Mouse (Mus musculus): ENCODE measurements at regions not wholly inside any gene's neighbourhood (a gene's known extent, or its start where the extent isn't known, plus 50 kb on each side); places are given as distances from the start of the nearest gene placed in this dataset.
A peak's percentile ranks its signal among the peaks of the same experiment; 100 is the strongest.

- no peak for DNase-seq (ENCODE audit: low spot score)
- 57% methylated on average over 1 of the region's 1 CpGs for WGBS
- Histone ChIP-seq H3K9ac (ENCODE audit: low read depth, low read length, severe bottlenecking) (no peak overlapping the region), H3K27me3 (ENCODE audit: control insufficient read depth, insufficient read depth, low read length) (no peaks in the 10 kb centered on the region), H3K4me1 (ENCODE audit: control insufficient read depth, insufficient read depth, low read length) (no peaks in the 10 kb centered on the region), H3K4me2 (replicated peaks; ENCODE audit: low read depth, low read length, severe bottlenecking) (no peak overlapping the region), H3K4me3 (replicated peaks; ENCODE audit: low read length) (no peak overlapping the region), H3K36me3 (ENCODE audit: control insufficient read depth, insufficient read depth, low read length) (no peaks in the 10 kb centered on the region), H3K9me3 (ENCODE audit: control insufficient read depth, low read length) (no peaks in the 10 kb centered on the region), H3K27ac (replicated peaks; ENCODE audit: low read depth, low read length) (no peak overlapping the region)
- ATAC-seq (ENCODE audit: low FRiP score, low read depth): no peak
- no peak for TF ChIP-seq POLR2A (IDR thresholded peaks at IDR 0.05; ENCODE audit: borderline replicate concordance, extremely low read depth, insufficient read depth, insufficient read length)
Measured at GRCm38 (mm10) chr17:16629854-16630253, 434.1 kb upstream of the Zfp960 start.

GRCm38 (mm10) chr17:16633426-16633825 is 430.5 kb upstream of the Zfp960 start:
- H3K4me1 ChIP-seq (ENCODE audit: control insufficient read depth, insufficient read depth, low read length): no peaks in the 10 kb centered on the region
- H3K4me2 ChIP-seq (replicated peaks; ENCODE audit: low read depth, low read length, severe bottlenecking): no peak overlapping the region
- TF ChIP-seq POLR2A (IDR thresholded peaks at IDR 0.05; ENCODE audit: borderline replicate concordance, extremely low read depth, insufficient read depth, insufficient read length): no peak
- no peak overlapping the region for H3K9ac ChIP-seq (ENCODE audit: low read depth, low read length, severe bottlenecking)
- H3K36me3 ChIP-seq (ENCODE audit: control insufficient read depth, insufficient read depth, low read length): no peaks in the 10 kb centered on the region
- H3K4me3 ChIP-seq (replicated peaks; ENCODE audit: low read length): no peak overlapping the region
- no peaks in the 10 kb centered on the region for H3K9me3 ChIP-seq (ENCODE audit: control insufficient read depth, low read length)
- no peak for ATAC-seq (ENCODE audit: low FRiP score, low read depth)
- no peak for DNase-seq (ENCODE audit: low spot score)
- no peaks in the 10 kb centered on the region for H3K27me3 ChIP-seq (ENCODE audit: control insufficient read depth, insufficient read depth, low read length)
- H3K27ac ChIP-seq (replicated peaks; ENCODE audit: low read depth, low read length): no peak overlapping the region

- H3K4me3 ChIP-seq (replicated peaks; ENCODE audit: low read length): no peak overlapping the region
- no peak for TF ChIP-seq POLR2A (IDR thresholded peaks at IDR 0.05; ENCODE audit: borderline replicate concordance, extremely low read depth, insufficient read depth, insufficient read length)
- H3K4me2 ChIP-seq (replicated peaks; ENCODE audit: low read depth, low read length, severe bottlenecking): no peak overlapping the region
- no peaks in the 10 kb centered on the region for H3K36me3 ChIP-seq (ENCODE audit: control insufficient read depth, insufficient read depth, low read length)
- no peaks in the 10 kb centered on the region for H3K9me3 ChIP-seq (ENCODE audit: control insufficient read depth, low read length)
- ATAC-seq (ENCODE audit: low FRiP score, low read depth) (no peak), DNase-seq (ENCODE audit: low spot score) (no peak)
- H3K27me3 ChIP-seq (ENCODE audit: control insufficient read depth, insufficient read depth, low read length): no peaks in the 10 kb centered on the region
- no peak overlapping the region for H3K9ac ChIP-seq (ENCODE audit: low read depth, low read length, severe bottlenecking)
- H3K27ac ChIP-seq (replicated peaks; ENCODE audit: low read depth, low read length): no peak overlapping the region
- no peaks in the 10 kb centered on the region for H3K4me1 ChIP-seq (ENCODE audit: control insufficient read depth, insufficient read depth, low read length)
Measured at GRCm38 (mm10) chr17:16637463-16637862, 426.4 kb upstream of the Zfp960 start.

GRCm38 (mm10) chr17:16647942-16648341 is 416.0 kb upstream of the Zfp960 start:
- H3K9me3 ChIP-seq (ENCODE audit: control insufficient read depth, low read length): no peaks in the 10 kb centered on the region
- ATAC-seq (ENCODE audit: low FRiP score, low read depth) (no peak), DNase-seq (ENCODE audit: low spot score) (no peak)
- no peaks in the 10 kb centered on the region for H3K36me3 ChIP-seq (ENCODE audit: control insufficient read depth, insufficient read depth, low read length)
- no peaks in the 10 kb centered on the region for H3K27me3 ChIP-seq (ENCODE audit: control insufficient read depth, insufficient read depth, low read length)
- H3K9ac ChIP-seq (ENCODE audit: low read depth, low read length, severe bottlenecking): no peak overlapping the region
- no peak overlapping the region for H3K27ac ChIP-seq (replicated peaks; ENCODE audit: low read depth, low read length)
- 73% methylated on average over 1 of the region's 1 CpGs for WGBS
- no peaks in the 10 kb centered on the region for H3K4me1 ChIP-seq (ENCODE audit: control insufficient read depth, insufficient read depth, low read length)
- no peak overlapping the region for H3K4me3 ChIP-seq (replicated peaks; ENCODE audit: low read length)
- H3K4me2 ChIP-seq (replicated peaks; ENCODE audit: low read depth, low read length, severe bottlenecking): no peak overlapping the region
- TF ChIP-seq POLR2A (IDR thresholded peaks at IDR 0.05; ENCODE audit: borderline replicate concordance, extremely low read depth, insufficient read depth, insufficient read length): no peak

GRCm38 (mm10) chr17:16665253-16665652 is 398.7 kb upstream of the Zfp960 start:
- DNase-seq (ENCODE audit: low spot score): peak; percentile 19
- TF ChIP-seq POLR2A (IDR thresholded peaks at IDR 0.05; ENCODE audit: borderline replicate concordance, extremely low read depth, insufficient read depth, insufficient read length): no peak
- no peaks in the 10 kb centered on the region for H3K36me3 ChIP-seq (ENCODE audit: control insufficient read depth, insufficient read depth, low read length)
- no peak overlapping the region for H3K4me3 ChIP-seq (replicated peaks; ENCODE audit: low read length)
- no peaks in the 10 kb centered on the region for H3K9me3 ChIP-seq (ENCODE audit: control insufficient read depth, low read length)
- no peak overlapping the region for H3K27ac ChIP-seq (replicated peaks; ENCODE audit: low read depth, low read length)
- no peak overlapping the region for H3K9ac ChIP-seq (ENCODE audit: low read depth, low read length, severe bottlenecking)
- H3K4me1 ChIP-seq (ENCODE audit: control insufficient read depth, insufficient read depth, low read length): no peaks in the 10 kb centered on the region
- H3K4me2 ChIP-seq (replicated peaks; ENCODE audit: low read depth, low read length, severe bottlenecking): no peak overlapping the region
- ATAC-seq (ENCODE audit: low FRiP score, low read depth): no peak; the same call in 1 of the 2 replicates
- H3K27me3 ChIP-seq (ENCODE audit: control insufficient read depth, insufficient read depth, low read length): no peaks in the 10 kb centered on the region

GRCm38 (mm10) chr17:16667606-16668005 is 396.3 kb upstream of the Zfp960 start:
- Histone ChIP-seq H3K4me2 (replicated peaks; ENCODE audit: low read depth, low read length, severe bottlenecking) (no peak overlapping the region), H3K4me3 (replicated peaks; ENCODE audit: low read length) (no peak overlapping the region), H3K27ac (replicated peaks; ENCODE audit: low read depth, low read length) (no peak overlapping the region), H3K9ac (ENCODE audit: low read depth, low read length, severe bottlenecking) (no peak overlapping the region), H3K9me3 (ENCODE audit: control insufficient read depth, low read length) (no peaks in the 10 kb centered on the region), H3K36me3 (ENCODE audit: control insufficient read depth, insufficient read depth, low read length) (no peaks in the 10 kb centered on the region), H3K27me3 (ENCODE audit: control insufficient read depth, insufficient read depth, low read length) (no peaks in the 10 kb centered on the region), H3K4me1 (ENCODE audit: control insufficient read depth, insufficient read depth, low read length) (no peaks in the 10 kb centered on the region)
- WGBS: 61% methylated on average over 1 of the region's 1 CpGs
- ATAC-seq (ENCODE audit: low FRiP score, low read depth) (no peak), DNase-seq (ENCODE audit: low spot score) (no peak)
- no peak for TF ChIP-seq POLR2A (IDR thresholded peaks at IDR 0.05; ENCODE audit: borderline replicate concordance, extremely low read depth, insufficient read depth, insufficient read length)

All from limb, embryonic 14.5 days (tissue).